Mouse (Mus musculus) forebrain, postnatal 0 days (tissue): ENCODE data around the gene Naxd. TPM values are rescaled to one million over a fixed set of nuclear protein-coding genes. Genes with fewer than 3 reads are reported as not detected.
A peak's percentile ranks its signal among the peaks of the same experiment; 100 is the strongest.

Source experiments
- ATAC-seq: fragments of 200-750 bp; cut with Nextera tagmentation; 2 replicates; pipeline ENCODE4 v1.8.0; 2017; ENCODE audit warnings: mild to moderate bottlenecking, moderate library complexity
- DNase-seq: peaks from one replicate; pipeline ENCODE4 v3.0.0-alpha.2; 2015
- H3K27ac ChIP-seq: fragments of 300-500 bp; sonication (generic); 2 replicates; pipeline ENCODE4 v1.5.1; 2014; ENCODE audit warnings: low read depth, mild to moderate bottlenecking, antibody characterized with exemption, low read length, moderate library complexity, mixed read lengths
- H3K27me3 ChIP-seq: fragments of 300-500 bp; sonication (generic); 2 replicates; pipeline ENCODE4 v1.6.1; 2014; ENCODE audit warnings: mild to moderate bottlenecking, low read length, mixed read lengths; ENCODE audit not compliant: insufficient read depth
- H3K36me3 ChIP-seq: fragments of 300-500 bp; sonication (generic); 2 replicates; pipeline ENCODE4 v1.6.1; 2014; ENCODE audit warnings: mild to moderate bottlenecking, moderate library complexity; ENCODE audit not compliant: insufficient read depth
- H3K4me1 ChIP-seq: fragments of 300-500 bp; sonication (generic); 2 replicates; pipeline ENCODE4 v1.6.1; 2014; ENCODE audit warnings: antibody characterized with exemption; ENCODE audit not compliant: insufficient read depth
- H3K4me2 ChIP-seq: fragments of 300-500 bp; sonication (generic); 2 replicates; pipeline ENCODE4 v1.6.1; 2014; ENCODE audit warnings: low read depth, mild to moderate bottlenecking, moderate library complexity
- H3K4me3 ChIP-seq: fragments of 300-500 bp; sonication (generic); 2 replicates; pipeline ENCODE4 v1.5.1; 2014; ENCODE audit warnings: low read depth, low read length, mixed read lengths
- H3K9ac ChIP-seq: fragments of 300-500 bp; sonication (generic); 2 replicates; pipeline ENCODE4 v1.6.1; 2014; ENCODE audit warnings: mild to moderate bottlenecking
- H3K9me3 ChIP-seq: fragments of 300-500 bp; sonication (generic); 2 replicates; pipeline ENCODE4 v1.6.1; 2016; ENCODE audit warnings: low read length
- CTCF ChIP-seq: sonication (generic); IDR thresholded peaks from 2 replicates; pipeline ENCODE4 v1.5.1; 2016; ENCODE audit warnings: antibody characterized with exemption, control low read depth, low read depth
- WGBS: fragments of 180-500 bp; shearing (Covaris S2); extraction: QIAGEN DNeasy Blood & Tissue Kit; methylation state at CpG from one replicate; pipeline ENCODE4 v1.1.7; 2014; 5-methylcytosine and 5-hydroxymethylcytosine counted together
- polyA plus RNA-seq: library from polyadenylated mRNA; unstranded; fragments of >200 nt; fragmentation: Nextera tagmentation; extraction: Ambion mirVana; gene quantifications from 2 replicates; pipeline ENCODE4 v1.2.1, GENCODE M21; 2015
- total RNA-seq: library from RNA; depleted of rRNA; stranded (reverse); fragments of >200 nt; gene quantifications from 2 replicates; pipeline ENCODE4 v1.2.3, GENCODE M21; 2014

The Naxd gene
- total and polyA plus RNA-seq, 2 experiments from 2014 or later: 89.1 to 130 TPM

DNA sequence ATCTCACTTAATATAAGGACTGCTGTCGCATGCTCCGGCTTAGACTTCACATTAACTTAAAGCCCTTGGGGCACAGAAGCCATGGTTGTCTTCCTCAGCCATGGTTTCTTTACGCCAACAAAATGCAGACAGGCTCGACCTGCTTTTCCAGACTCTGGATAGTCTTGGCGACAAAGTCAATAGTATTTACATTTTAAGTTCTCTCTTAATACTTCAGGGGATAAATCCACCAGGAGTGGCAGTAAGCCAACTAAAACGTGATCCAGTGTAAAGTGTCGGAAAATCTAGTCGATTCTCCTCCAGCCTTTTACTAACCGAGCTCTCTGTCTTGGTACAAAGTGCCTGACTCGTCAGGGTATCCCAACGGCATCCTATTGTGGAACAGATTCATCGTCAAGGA lies 975 bp downstream of the Naxd start:
- Histone ChIP-seq H3K4me3 (peak overlapping the region; percentile 74), H3K9ac (no peak overlapping the region), H3K36me3 (peaks cover 6% of the 10 kb centered on the region; the same call in 1 of the 2 replicates), H3K9me3 (no peaks in the 10 kb centered on the region), H3K27me3 (no peaks in the 10 kb centered on the region), H3K4me2 (peak overlapping the region; percentile 86), H3K27ac (no peak overlapping the region), H3K4me1 (peaks cover 6% of the 10 kb centered on the region; the same call in 1 of the 2 replicates)
- TF ChIP-seq CTCF: no peak
- ATAC-seq (no peak), DNase-seq (no peak)
- 80% methylated on average over 12 of the region's 12 CpGs for WGBS

DNA sequence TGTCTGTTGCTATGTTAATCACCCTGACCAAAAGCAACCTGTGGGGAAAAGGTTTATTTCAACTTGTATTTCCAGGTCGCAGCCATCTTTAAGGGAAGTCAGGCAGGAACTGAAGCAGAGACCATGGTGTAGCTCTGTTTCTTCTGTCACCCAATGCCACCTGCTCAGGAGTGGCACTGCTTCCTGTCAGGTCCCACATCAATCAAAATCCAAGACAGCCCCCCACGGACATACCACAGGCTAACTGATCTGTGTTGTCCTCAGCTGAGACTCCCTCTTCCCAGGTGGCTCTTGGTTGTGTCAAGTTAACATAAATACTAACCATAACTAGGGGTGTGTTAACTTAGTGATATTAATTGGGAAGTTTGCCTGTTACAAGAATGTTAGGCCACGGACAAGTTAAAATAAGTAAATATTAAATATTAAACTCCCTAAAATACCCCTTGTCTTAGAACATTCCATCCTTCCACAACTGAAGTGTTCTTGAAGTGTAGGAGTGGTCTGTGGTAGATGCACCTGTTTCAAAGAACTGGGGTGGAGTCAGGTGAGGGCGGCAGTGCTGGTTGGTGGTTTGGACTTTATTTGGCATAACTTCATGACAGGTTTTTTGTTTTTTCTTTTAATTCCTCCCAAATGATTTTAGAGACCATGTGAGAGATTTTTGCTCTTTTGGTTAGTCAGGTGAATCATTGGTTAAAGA lies 1.6 kb downstream of the Naxd start:
- Histone ChIP-seq H3K9ac (no peak overlapping the region), H3K4me2 (0 out of 2 replicates have a peak overlapping the region, but pooled peaks have one; percentile 86), H3K4me1 (peaks cover 6% of the 10 kb centered on the region; the same call in 1 of the 2 replicates), H3K27ac (no peak overlapping the region), H3K36me3 (peaks cover 11% of the 10 kb centered on the region), H3K27me3 (no peaks in the 10 kb centered on the region), H3K4me3 (no peak overlapping the region), H3K9me3 (no peaks in the 10 kb centered on the region)
- 93% methylated on average over 4 of the region's 4 CpGs for WGBS
- ATAC-seq (no peak), DNase-seq (no peak)
- TF ChIP-seq CTCF: no peak

DNA sequence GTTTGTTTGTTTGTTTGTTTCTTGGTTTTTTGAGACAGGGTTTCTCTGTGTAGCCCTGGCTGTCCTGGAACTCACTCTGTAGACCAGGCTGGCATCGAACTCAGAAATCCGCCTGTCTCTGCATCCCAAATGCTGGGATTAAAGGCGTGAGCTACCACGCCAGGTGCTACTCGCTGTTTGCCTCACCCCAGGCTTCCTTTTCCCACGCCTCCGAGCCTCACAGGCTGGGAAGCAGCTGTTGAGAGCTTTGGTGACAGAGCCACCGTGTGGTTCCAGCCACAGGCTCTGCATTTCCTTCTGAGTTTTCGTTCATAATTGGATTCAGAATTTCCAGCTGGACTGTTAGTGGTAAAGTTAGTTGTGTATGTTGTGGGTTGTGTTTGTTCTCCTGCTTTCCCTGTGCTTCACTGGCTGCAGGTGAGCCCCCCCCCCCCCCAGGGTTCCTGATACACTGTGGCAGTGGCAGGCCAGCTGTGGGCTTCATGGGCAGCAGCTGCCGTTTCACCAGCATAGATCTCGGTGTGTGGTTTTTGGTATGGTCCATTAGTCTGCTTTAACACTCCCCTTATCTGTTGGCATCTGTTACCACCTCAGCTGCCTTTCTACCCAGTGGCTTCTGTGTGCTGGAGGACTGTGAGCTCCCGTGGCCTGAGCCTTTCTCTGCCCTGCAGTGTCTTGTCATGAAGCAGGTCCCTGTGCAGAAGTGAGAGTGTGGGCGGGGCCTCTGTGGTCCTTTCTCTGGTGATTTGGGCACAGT lies 6.3 kb downstream of the Naxd start:
- DNase-seq: no peak
- TF ChIP-seq CTCF: no peak
- Histone ChIP-seq H3K27me3 (no peaks in the 10 kb centered on the region), H3K36me3 (peaks cover 52% of the 10 kb centered on the region), H3K4me3 (no peak overlapping the region), H3K9ac (no peak overlapping the region), H3K4me1 (no peaks in the 10 kb centered on the region), H3K9me3 (no peaks in the 10 kb centered on the region), H3K27ac (no peak overlapping the region), H3K4me2 (no peak overlapping the region)
- no peak for ATAC-seq
- 89% methylated on average over 13 of the region's 13 CpGs for WGBS

DNA sequence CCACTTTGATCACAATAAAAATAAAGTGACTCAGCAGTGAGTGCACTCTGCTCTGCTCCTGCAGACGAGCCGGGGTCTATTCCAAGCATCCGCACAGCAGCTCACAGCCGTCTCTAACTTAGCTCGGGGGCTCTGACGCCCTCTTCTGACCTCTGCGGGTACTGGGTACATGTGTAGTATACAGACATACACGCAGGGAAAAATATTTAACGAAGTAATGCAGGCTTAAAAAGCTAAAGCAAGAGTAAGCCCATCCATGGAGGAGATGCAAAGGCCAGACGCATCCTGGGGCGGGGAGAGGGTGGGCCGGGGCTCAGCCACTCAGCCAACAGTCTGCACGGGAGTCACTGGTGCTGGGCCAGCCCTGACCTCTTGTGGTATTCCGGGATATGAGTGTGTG lies 8.8 kb downstream of the Naxd start:
- ATAC-seq (peak; percentile 43; the same call in 1 of the 2 replicates), DNase-seq (no peak)
- WGBS: 85% methylated on average over 14 of the region's 14 CpGs
- TF ChIP-seq CTCF: no peak
- no peaks in the 10 kb centered on the region for H3K9me3 ChIP-seq
- no peak overlapping the region for H3K4me2 ChIP-seq
- H3K9ac ChIP-seq: no peak overlapping the region
- H3K27ac ChIP-seq: no peak overlapping the region
- H3K36me3 ChIP-seq: peaks cover 75% of the 10 kb centered on the region
- no peak overlapping the region for H3K4me3 ChIP-seq
- H3K4me1 ChIP-seq: no peaks in the 10 kb centered on the region
- no peaks in the 10 kb centered on the region for H3K27me3 ChIP-seq

DNA sequence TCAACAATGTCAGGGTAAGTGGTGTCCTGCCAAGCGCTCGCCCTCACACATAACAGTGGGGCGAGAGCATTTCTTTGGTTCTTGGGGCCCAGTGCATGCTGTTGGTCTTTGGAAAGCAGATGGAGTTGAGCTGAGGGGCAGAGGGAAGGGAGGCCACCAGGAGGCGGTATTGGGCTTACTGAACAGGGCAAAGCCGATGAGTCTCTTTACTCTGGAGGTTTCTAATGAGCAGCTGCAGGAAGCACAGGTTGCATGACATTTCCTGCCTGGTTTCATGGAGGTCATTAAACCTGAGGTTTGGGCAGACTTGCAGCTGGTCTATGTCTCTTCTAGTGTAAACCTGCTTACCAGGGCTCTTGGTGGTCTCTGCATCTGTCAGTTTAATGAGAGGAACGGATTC lies 9.5 kb downstream of the Naxd start:
- ATAC-seq (peak; percentile 52; the same call in 1 of the 2 replicates), DNase-seq (peak; percentile 36)
- H3K27ac ChIP-seq: no peak overlapping the region
- no peak overlapping the region for H3K9ac ChIP-seq
- WGBS: 71% methylated on average over 6 of the region's 6 CpGs
- H3K9me3 ChIP-seq: no peaks in the 10 kb centered on the region
- H3K4me2 ChIP-seq: no peak overlapping the region
- H3K4me1 ChIP-seq: no peaks in the 10 kb centered on the region
- peak; percentile 70 for TF ChIP-seq CTCF
- H3K27me3 ChIP-seq: no peaks in the 10 kb centered on the region
- no peak overlapping the region for H3K4me3 ChIP-seq
- H3K36me3 ChIP-seq: peaks cover 82% of the 10 kb centered on the region

DNA sequence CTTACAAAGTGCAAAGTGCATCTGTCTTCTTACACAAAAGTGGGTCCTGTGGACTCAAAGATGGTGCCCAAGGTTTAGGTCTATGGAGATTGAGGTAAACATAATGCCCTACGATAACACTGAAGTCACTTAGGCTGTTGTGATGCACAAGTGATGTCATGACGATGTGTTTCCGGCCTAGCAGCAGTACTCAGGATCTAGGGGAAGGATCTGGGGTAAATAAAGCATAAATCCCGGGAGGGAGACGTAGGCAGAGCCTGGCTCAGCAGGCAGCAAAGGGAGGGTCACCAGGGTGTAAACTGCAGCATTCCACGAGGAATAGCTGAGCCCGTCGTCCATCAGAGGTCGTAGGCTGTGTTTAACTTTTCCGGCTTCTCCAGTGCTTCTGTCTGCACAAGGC lies 11.6 kb downstream of the Naxd start:
- Histone ChIP-seq H3K4me1 (no peaks in the 10 kb centered on the region), H3K27ac (no peak overlapping the region), H3K27me3 (no peaks in the 10 kb centered on the region), H3K4me3 (no peak overlapping the region), H3K36me3 (peaks cover 92% of the 10 kb centered on the region), H3K9ac (no peak overlapping the region), H3K4me2 (no peak overlapping the region), H3K9me3 (no peaks in the 10 kb centered on the region)
- TF ChIP-seq CTCF: no peak
- DNase-seq (no peak), ATAC-seq (no peak)
- 89% methylated on average over 10 of the region's 10 CpGs for WGBS

DNA sequence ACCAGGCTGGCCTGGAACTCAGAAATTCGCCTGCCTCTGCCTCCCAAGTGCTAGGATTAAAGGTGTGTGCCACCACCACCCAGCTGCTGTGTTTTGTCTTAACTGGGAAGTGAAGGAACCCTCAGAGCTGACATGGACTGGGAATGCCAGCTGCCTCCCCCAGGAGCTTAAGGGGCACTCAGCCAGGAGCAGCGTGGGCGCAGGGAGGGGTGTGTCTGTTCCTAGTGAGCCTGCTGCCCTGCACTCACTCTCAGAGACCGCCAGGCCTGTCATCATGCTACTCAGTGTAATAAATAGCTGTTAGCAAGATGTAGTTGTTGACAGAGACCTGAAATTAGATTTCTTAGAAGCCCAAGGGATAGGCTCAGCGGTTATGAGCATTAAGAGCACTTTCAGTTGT lies 13.7 kb downstream of the Naxd start:
- no peak overlapping the region for H3K4me2 ChIP-seq
- H3K9ac ChIP-seq: no peak overlapping the region
- no peaks in the 10 kb centered on the region for H3K27me3 ChIP-seq
- 87% methylated on average over 5 of the region's 5 CpGs for WGBS
- H3K4me1 ChIP-seq: no peaks in the 10 kb centered on the region
- no peaks in the 10 kb centered on the region for H3K9me3 ChIP-seq
- no peak for DNase-seq
- ATAC-seq: no peak
- H3K36me3 ChIP-seq: peaks cover 92% of the 10 kb centered on the region
- TF ChIP-seq CTCF: no peak
- no peak overlapping the region for H3K4me3 ChIP-seq
- no peak overlapping the region for H3K27ac ChIP-seq
